Mouse (Mus musculus) liver, postnatal 0 days (tissue): ENCODE measurements around the gene Gm9495. TPM values are rescaled to one million over a fixed set of nuclear protein-coding genes. Genes with fewer than 3 reads are reported as not detected.

Experiments used
- ATAC-seq: fragments of 200-750 bp; cut with Nextera tagmentation; 2 replicates; pipeline ENCODE4 v1.8.0; 2017; ENCODE audit warnings: mild to moderate bottlenecking, moderate library complexity
- DNase-seq: peaks from one replicate; pipeline ENCODE4 v3.0.0-alpha.2; 2016
- H3K27ac ChIP-seq: fragments of 300-500 bp; sonication (generic); 2 replicates; pipeline ENCODE4 v1.5.1; 2014; ENCODE audit warnings: antibody characterized with exemption, moderate library complexity, mild to moderate bottlenecking, low read depth
- H3K27me3 ChIP-seq: fragments of 300-500 bp; sonication (generic); 2 replicates; pipeline ENCODE4 v1.6.1; 2014; ENCODE audit warnings: low read length, control low read depth, mixed read lengths; ENCODE audit not compliant: insufficient read depth
- H3K36me3 ChIP-seq: fragments of 300-500 bp; sonication (generic); replicated peaks from 2 replicates; pipeline ENCODE4 v1.6.1; 2014; ENCODE audit warnings: mild to moderate bottlenecking, control low read depth, low read length, moderate library complexity, mixed read lengths; ENCODE audit not compliant: insufficient read depth
- H3K4me1 ChIP-seq: fragments of 300-500 bp; sonication (generic); 2 replicates; pipeline ENCODE4 v1.6.1; 2014; ENCODE audit warnings: antibody characterized with exemption, mild to moderate bottlenecking, control low read depth; ENCODE audit not compliant: insufficient read depth
- H3K4me2 ChIP-seq: fragments of 300-500 bp; sonication (generic); 2 replicates; pipeline ENCODE4 v1.6.1; 2014; ENCODE audit warnings: low read depth, mild to moderate bottlenecking, low read length, moderate library complexity, mixed read lengths
- H3K4me3 ChIP-seq: fragments of 300-500 bp; sonication (generic); 2 replicates; pipeline ENCODE4 v1.5.1; 2014; ENCODE audit warnings: low read depth, low read length
- H3K9ac ChIP-seq: fragments of 300-500 bp; sonication (generic); replicated peaks from 2 replicates; pipeline ENCODE4 v1.6.1; 2014; ENCODE audit warnings: mild to moderate bottlenecking, moderate library complexity
- H3K9me3 ChIP-seq: fragments of 300-500 bp; sonication (generic); 2 replicates; pipeline ENCODE4 v1.6.1; 2016; ENCODE audit warnings: mild to moderate bottlenecking, control low read depth, low read length, mixed read lengths
- CTCF ChIP-seq: sonication (generic); IDR thresholded peaks from 2 replicates; pipeline ENCODE4 v1.5.1; 2016; ENCODE audit warnings: antibody characterized with exemption, low read depth
- EP300 ChIP-seq: IDR thresholded peaks from 2 replicates; pipeline ENCODE4 v1.6.1; 2016; ENCODE audit warnings: antibody characterized with exemption, low read depth, mild to moderate bottlenecking
- WGBS: fragments of 180-500 bp; shearing (Covaris S2); extraction: QIAGEN DNeasy Blood & Tissue Kit; methylation state at CpG from one replicate; pipeline ENCODE4 v1.1.7; 2014; ENCODE audit not compliant: insufficient replicate concordance; 5-methylcytosine and 5-hydroxymethylcytosine counted together
- polyA plus RNA-seq: library from polyadenylated mRNA; unstranded; fragments of >200 nt; fragmentation: Nextera tagmentation; extraction: Ambion mirVana; gene quantifications from 2 replicates; pipeline ENCODE4 v1.2.1, GENCODE M21; 2015

Gm9495 gene
- polyA plus RNA-seq, 1 experiment from 2014 or later = not detected

GRCm38 (mm10) chr8:69399181-69399955, 54.0 kb downstream of the Gm9495 start:
- Histone ChIP-seq H3K4me3 (peak overlapping the region; percentile 58), H3K9ac (peak overlapping the region; percentile 78), H3K4me1 (peaks cover 11% of the 10 kb centered on the region), H3K27ac (peak overlapping the region; percentile 76), H3K36me3 (no peaks in the 10 kb centered on the region), H3K4me2 (peak overlapping the region; percentile 83), H3K27me3 (no peaks in the 10 kb centered on the region), H3K9me3 (no peaks in the 10 kb centered on the region; the same call in 1 of the 2 replicates)
- DNase-seq (peak; percentile 74), ATAC-seq (peak; percentile 75)
- WGBS = 10% methylated on average over 42 of the region's 43 CpGs
- TF ChIP-seq CTCF (peak; percentile 33), EP300 (no peak)

GRCm38 (mm10) chr8:69396196-69396595, 57.2 kb downstream of the Gm9495 start:
- Histone ChIP-seq H3K9ac (no peak overlapping the region), H3K4me3 (no peak overlapping the region), H3K27ac (no peak overlapping the region), H3K27me3 (no peaks in the 10 kb centered on the region), H3K9me3 (no peaks in the 10 kb centered on the region; the same call in 1 of the 2 replicates), H3K4me1 (peaks cover 11% of the 10 kb centered on the region), H3K36me3 (no peaks in the 10 kb centered on the region), H3K4me2 (no peak overlapping the region; the same call in 1 of the 2 replicates)
- ATAC-seq = no peak
- WGBS = 62% methylated on average over 6 of the region's 6 CpGs
- DNase-seq = no peak
- TF ChIP-seq EP300 = no peak
- TF ChIP-seq CTCF = no peak

- TF ChIP-seq EP300 (no peak), CTCF (no peak)
- peaks cover 9% of the 10 kb centered on the region for H3K4me1 ChIP-seq
- peak overlapping the region; percentile 86 for H3K9ac ChIP-seq
- peak overlapping the region; percentile 73 for H3K4me2 ChIP-seq
- DNase-seq (peak; percentile 81), ATAC-seq (peak; percentile 87)
- no peaks in the 10 kb centered on the region for H3K27me3 ChIP-seq
- 1% methylated on average over 26 of the region's 26 CpGs for WGBS
- peak overlapping the region; percentile 87 for H3K27ac ChIP-seq
- no peaks in the 10 kb centered on the region for H3K36me3 ChIP-seq
- 0 out of 2 replicates have a peak, but pooled peaks cover 2% of the 10 kb centered on the region for H3K9me3 ChIP-seq
- peak overlapping the region; percentile 81 for H3K4me3 ChIP-seq
These were observed 58.1 kb downstream of the Gm9495 start for GRCm38 (mm10) chr8:69395050-69395789.

GRCm38 (mm10) chr8:69384361-69384760, 69.0 kb downstream of the Gm9495 start:
- DNase-seq (no peak), ATAC-seq (no peak)
- Histone ChIP-seq H3K4me2 (no peak overlapping the region), H3K4me1 (no peaks in the 10 kb centered on the region), H3K9ac (no peak overlapping the region), H3K27ac (no peak overlapping the region), H3K27me3 (no peaks in the 10 kb centered on the region), H3K9me3 (peaks cover 12% of the 10 kb centered on the region), H3K4me3 (no peak overlapping the region), H3K36me3 (peaks cover 5% of the 10 kb centered on the region; the same call in 1 of the 2 replicates)
- 94% methylated on average over 6 of the region's 6 CpGs for WGBS
- TF ChIP-seq CTCF = no peak
- TF ChIP-seq EP300 = no peak

Other genes with a start within 250 kb of the Gm9495 start
- gene Zfp930, start 244.5 kb downstream of the Gm9495 start, polyA plus RNA-seq = 4.9 and 6.3 TPM in 2 replicates
- gene D130040H23Rik, start 182.5 kb downstream of the Gm9495 start, polyA plus RNA-seq = 0.95 and 1.1 TPM in 2 replicates
- not detected in 2 replicates for gene Gm7697, start 69.4 kb upstream of the Gm9495 start, polyA plus RNA-seq
- 4.5 and 4.6 TPM in 2 replicates for gene Zfp868, start 172.0 kb upstream of the Gm9495 start, polyA plus RNA-seq
- 0.28 and 0.32 TPM in 2 replicates for gene Zfp964, start 200.9 kb upstream of the Gm9495 start, polyA plus RNA-seq